Mouse (Mus musculus): ENCODE data around the gene Fli1.

Fli1 gene

GRCm38 (mm10) chr9:32550541-32550940 lies 7.9 kb upstream of the Fli1 start:
- DNase-seq (ENCODE audit: extremely low read depth, low read depth, low spot score): no peak

- no peak for DNase-seq (ENCODE audit: extremely low read depth, low read depth, low spot score)
These were observed 7.1 kb upstream of the Fli1 start for GRCm38 (mm10) chr9:32549462-32550384.

GRCm38 (mm10) chr9:32546731-32547130 lies 4.1 kb upstream of the Fli1 start:
- no peak for DNase-seq (ENCODE audit: extremely low read depth, low read depth, low spot score)

- no peak for DNase-seq (ENCODE audit: extremely low read depth, low read depth, low spot score)
These were observed 2.3 kb upstream of the Fli1 start for GRCm38 (mm10) chr9:32544731-32545661.

GRCm38 (mm10) chr9:32543923-32544575 lies 1.4 kb upstream of the Fli1 start:
- no peak for DNase-seq (ENCODE audit: extremely low read depth, low read depth, low spot score)

GRCm38 (mm10) chr9:32543040-32543581 lies 450 bp upstream of the Fli1 start:
- DNase-seq (ENCODE audit: extremely low read depth, low read depth, low spot score): no peak

GRCm38 (mm10) chr9:32541223-32541901 lies 1.3 kb downstream of the Fli1 start:
- no peak for DNase-seq (ENCODE audit: extremely low read depth, low read depth, low spot score)

- DNase-seq (ENCODE audit: extremely low read depth, low read depth, low spot score): no peak
These were observed 2.0 kb downstream of the Fli1 start for GRCm38 (mm10) chr9:32540406-32541222.

- DNase-seq (ENCODE audit: extremely low read depth, low read depth, low spot score): no peak
These were observed 2.6 kb downstream of the Fli1 start for GRCm38 (mm10) chr9:32540061-32540405.

GRCm38 (mm10) chr9:32539321-32539761 lies 3.3 kb downstream of the Fli1 start:
- no peak for DNase-seq (ENCODE audit: extremely low read depth, low read depth, low spot score)

- DNase-seq (ENCODE audit: extremely low read depth, low read depth, low spot score): no peak
These were observed 4.5 kb downstream of the Fli1 start for GRCm38 (mm10) chr9:32538124-32538523.

- DNase-seq (ENCODE audit: extremely low read depth, low read depth, low spot score): no peak
These were observed 5.0 kb downstream of the Fli1 start for GRCm38 (mm10) chr9:32537706-32538105.

- DNase-seq (ENCODE audit: extremely low read depth, low read depth, low spot score): no peak
These were observed 7.3 kb downstream of the Fli1 start for GRCm38 (mm10) chr9:32535201-32535955.

- DNase-seq (ENCODE audit: extremely low read depth, low read depth, low spot score): no peak
These were observed 8.5 kb downstream of the Fli1 start for GRCm38 (mm10) chr9:32534025-32534615.

- no peak for DNase-seq (ENCODE audit: extremely low read depth, low read depth, low spot score)
These were observed 11.1 kb downstream of the Fli1 start for GRCm38 (mm10) chr9:32531588-32531987.

GRCm38 (mm10) chr9:32530975-32531374 lies 11.7 kb downstream of the Fli1 start:
- no peak for DNase-seq (ENCODE audit: extremely low read depth, low read depth, low spot score)

- DNase-seq (ENCODE audit: extremely low read depth, low read depth, low spot score): no peak
These were observed 12.5 kb downstream of the Fli1 start for GRCm38 (mm10) chr9:32530188-32530587.

- DNase-seq (ENCODE audit: extremely low read depth, low read depth, low spot score): no peak
These were observed 13.1 kb downstream of the Fli1 start for GRCm38 (mm10) chr9:32529594-32529993.

Measured in fat pad, adult 2 months (tissue).